Mouse (Mus musculus) olfactory bulb, adult 2 months (tissue): Measurements from ENCODE around the gene Gadd45a. TPM values are rescaled to one million over a fixed set of nuclear protein-coding genes. Genes with fewer than 3 reads are reported as not detected.

Source experiments
- H3K27ac ChIP-seq: fragments of 200-500 bp; 2 replicates; pipeline ENCODE4 v1.5.1; 2012; ENCODE audit warnings: low read depth, low read length; ENCODE audit not compliant: insufficient read depth
- H3K4me1 ChIP-seq: fragments of 200-500 bp; 2 replicates; pipeline ENCODE4 v1.6.1; 2012; ENCODE audit warnings: low read length; ENCODE audit not compliant: control insufficient read depth, insufficient read depth
- H3K4me3 ChIP-seq: fragments of 200-500 bp; 2 replicates; pipeline ENCODE4 v1.5.1; 2012; ENCODE audit warnings: mild to moderate bottlenecking, low read depth, low read length, moderate library complexity; ENCODE audit not compliant: insufficient read depth
- CTCF ChIP-seq: fragments of 200-500 bp; IDR thresholded peaks from 2 replicates; pipeline ENCODE4 v1.5.1; 2012; ENCODE audit warnings: low read depth, mild to moderate bottlenecking, low read length, moderate library complexity; ENCODE audit not compliant: insufficient read depth
- POLR2A ChIP-seq: fragments of 200-500 bp; IDR thresholded peaks from 2 replicates; pipeline ENCODE4 v1.6.1; 2012; ENCODE audit warnings: mild to moderate bottlenecking, low read depth, low read length, moderate library complexity; ENCODE audit not compliant: insufficient read depth
- WGBS: fragments of 180-500 bp; shearing (Covaris S2); methylation state at CpG from one replicate; pipeline ENCODE4 v1.1.7; 2018; 5-methylcytosine and 5-hydroxymethylcytosine counted together
- polyA plus RNA-seq: library from polyadenylated mRNA; stranded (reverse); fragments of >200 nt; gene quantifications from 2 replicates; pipeline ENCODE4 v1.2.4, GENCODE M21; 2012; ENCODE audit warnings: low replicate concordance; ENCODE audit not compliant: missing spikeins, insufficient read depth, insufficient read length

Gene Gadd45a
- polyA plus RNA-seq, 1 experiment: not detected

DNA sequence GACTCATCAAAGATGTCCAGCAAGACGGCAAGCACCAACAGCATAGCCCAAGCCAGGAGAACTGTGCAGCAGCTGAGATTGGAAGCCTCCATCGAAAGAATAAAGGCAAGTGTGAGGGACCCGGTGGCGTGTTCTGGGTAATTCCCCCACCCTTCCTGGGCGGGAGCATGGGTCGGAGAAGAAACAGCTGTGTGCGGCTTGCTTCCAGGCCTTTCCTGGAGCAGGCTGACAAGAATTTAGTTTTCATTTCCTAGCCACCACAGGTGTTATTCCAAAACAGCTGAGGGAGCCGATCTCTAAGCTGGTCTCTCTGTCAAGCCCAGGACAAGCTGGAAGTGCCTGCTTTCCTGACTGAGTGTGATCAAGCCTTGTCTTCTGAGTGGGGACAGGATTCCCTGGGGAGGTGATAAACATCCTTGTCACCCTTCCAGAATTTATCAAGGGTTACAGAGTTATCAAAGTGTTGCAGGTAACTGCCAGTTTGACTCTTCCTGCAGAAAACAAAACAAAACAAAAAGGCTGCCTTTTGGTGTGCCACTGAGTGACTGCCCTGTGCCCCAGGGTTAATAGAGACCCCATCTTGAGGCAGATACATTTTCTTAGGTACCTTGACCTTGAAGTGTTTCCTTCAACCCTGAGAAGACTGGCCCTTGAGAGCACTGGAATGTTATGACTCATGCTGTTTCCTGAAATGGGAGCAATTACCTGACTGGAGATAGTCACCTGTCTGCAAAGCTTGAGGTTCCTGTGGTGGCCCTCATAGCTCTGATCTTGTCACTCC lies 21.3 kb downstream of the Gadd45a start:
- 82% methylated on average over 8 of the region's 8 CpGs for WGBS
- H3K4me1 ChIP-seq: no peaks in the 10 kb centered on the region; the same call in 1 of the 2 replicates
- no peak overlapping the region for H3K4me3 ChIP-seq
- TF ChIP-seq POLR2A: no peak
- TF ChIP-seq CTCF: no peak
- no peak overlapping the region for H3K27ac ChIP-seq

DNA sequence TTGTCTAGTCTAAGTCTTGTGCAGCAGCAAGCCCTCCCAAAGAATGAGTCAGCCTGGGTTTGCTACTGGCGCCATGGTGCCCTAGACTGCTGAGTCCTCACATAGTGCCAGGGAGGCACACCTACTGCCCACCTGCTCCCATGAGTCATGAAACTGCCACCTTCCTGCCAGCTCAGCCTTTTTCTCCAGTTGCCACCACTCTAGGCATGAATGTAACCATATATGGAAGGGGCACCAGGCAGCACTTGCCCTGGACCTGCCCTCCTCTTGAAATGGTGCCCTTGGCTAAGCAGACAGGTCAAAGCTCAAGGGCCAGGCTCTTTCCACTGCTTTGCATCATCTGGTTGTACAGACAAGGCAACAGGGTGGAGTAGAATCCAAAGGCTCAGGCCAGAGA lies 22.6 kb downstream of the Gadd45a start:
- Histone ChIP-seq H3K4me3 (no peak overlapping the region), H3K4me1 (no peaks in the 10 kb centered on the region; the same call in 1 of the 2 replicates), H3K27ac (no peak overlapping the region)
- 90% methylated on average over 1 of the region's 1 CpGs for WGBS
- TF ChIP-seq POLR2A (no peak), CTCF (no peak)

DNA sequence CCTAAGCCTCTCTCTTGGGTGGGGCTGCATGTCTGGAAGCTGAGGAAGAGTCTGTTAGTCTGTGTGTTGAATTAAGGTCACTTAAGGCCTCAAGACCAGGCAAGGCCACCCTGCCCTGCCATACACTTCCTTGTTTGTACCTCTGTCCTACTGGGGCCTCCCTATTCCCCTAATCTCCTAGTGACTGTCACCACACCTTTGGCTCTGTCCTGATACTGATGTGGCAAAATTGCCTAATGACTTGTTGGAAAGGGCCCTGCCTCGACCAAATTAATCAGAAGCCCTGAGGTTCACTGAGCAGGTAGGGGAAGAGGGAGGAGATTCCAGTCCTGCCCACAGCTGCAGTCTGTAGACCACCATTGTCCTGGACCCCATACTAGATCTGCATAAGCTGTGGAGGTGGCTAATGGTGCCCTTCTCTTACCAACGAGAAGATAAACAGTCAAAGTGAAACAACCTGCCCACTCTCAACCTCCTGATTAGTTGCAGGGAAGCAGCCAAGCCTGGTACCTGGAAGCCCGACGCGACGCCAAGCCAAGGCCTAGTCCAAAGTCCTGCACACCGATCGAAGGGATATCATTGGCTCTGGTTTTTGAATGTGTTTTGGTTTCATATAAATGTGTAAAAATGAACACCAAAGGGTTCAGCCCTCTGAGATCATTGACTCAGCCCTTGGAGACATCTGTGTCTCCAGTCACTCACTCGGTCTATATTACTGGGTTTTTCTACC lies 23.1 kb downstream of the Gadd45a start:
- Histone ChIP-seq H3K4me3 (no peak overlapping the region), H3K4me1 (no peaks in the 10 kb centered on the region; the same call in 1 of the 2 replicates), H3K27ac (no peak overlapping the region)
- WGBS: 92% methylated on average over 9 of the region's 9 CpGs
- TF ChIP-seq CTCF (no peak), POLR2A (no peak)

DNA sequence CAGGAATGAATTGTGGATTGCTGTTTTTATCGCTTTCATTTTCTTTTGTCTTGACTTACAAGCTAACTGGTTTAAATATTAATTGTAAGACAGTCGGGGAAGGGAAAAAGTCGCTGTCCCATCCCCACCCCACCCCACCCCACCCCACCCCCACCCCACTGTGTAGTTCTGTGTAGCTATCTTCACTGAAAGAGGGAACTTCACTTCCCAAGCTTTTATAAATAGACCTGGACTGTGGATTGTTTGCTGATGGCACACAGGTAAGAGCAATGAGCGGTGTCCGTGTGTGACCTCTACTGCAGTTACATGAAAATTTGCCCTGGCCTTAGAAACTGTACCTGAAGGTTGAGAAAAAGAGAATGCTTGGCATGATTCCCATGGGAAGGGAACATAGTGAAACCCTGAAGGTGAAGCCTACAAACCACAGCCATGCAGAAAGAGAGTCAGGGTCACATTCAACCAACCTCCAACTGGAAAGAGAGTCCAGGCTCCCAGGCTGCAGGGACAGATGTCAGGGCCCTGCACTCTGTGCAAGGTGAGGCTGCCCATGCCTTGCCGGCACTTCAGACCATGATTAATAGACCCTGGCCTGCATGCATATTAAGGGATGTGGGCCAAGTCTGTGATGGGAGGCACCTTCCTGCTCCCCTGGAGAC lies 23.8 kb downstream of the Gadd45a start:
- Histone ChIP-seq H3K4me3 (no peak overlapping the region), H3K4me1 (no peaks in the 10 kb centered on the region; the same call in 1 of the 2 replicates), H3K27ac (no peak overlapping the region)
- no peak for TF ChIP-seq POLR2A
- no peak for TF ChIP-seq CTCF
- WGBS: 91% methylated on average over 6 of the region's 6 CpGs

DNA sequence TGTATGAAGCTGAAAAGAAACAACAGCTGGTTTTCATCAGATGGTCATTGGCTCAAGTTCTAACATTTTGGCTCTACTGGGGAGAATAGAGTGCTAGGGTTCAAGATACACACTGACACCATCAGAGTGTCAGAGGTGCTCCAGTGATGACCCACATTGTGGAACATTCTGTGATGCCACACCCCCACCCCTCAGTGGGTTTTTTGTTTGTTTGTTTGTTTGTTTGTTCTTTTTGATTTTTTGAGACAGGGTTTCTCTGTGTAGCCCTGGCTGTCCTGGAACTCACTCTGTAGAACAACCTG lies 26.1 kb downstream of the Gadd45a start:
- TF ChIP-seq CTCF: no peak
- no peak for TF ChIP-seq POLR2A
- Histone ChIP-seq H3K4me3 (no peak overlapping the region), H3K27ac (no peak overlapping the region), H3K4me1 (no peaks in the 10 kb centered on the region; the same call in 1 of the 2 replicates)

DNA sequence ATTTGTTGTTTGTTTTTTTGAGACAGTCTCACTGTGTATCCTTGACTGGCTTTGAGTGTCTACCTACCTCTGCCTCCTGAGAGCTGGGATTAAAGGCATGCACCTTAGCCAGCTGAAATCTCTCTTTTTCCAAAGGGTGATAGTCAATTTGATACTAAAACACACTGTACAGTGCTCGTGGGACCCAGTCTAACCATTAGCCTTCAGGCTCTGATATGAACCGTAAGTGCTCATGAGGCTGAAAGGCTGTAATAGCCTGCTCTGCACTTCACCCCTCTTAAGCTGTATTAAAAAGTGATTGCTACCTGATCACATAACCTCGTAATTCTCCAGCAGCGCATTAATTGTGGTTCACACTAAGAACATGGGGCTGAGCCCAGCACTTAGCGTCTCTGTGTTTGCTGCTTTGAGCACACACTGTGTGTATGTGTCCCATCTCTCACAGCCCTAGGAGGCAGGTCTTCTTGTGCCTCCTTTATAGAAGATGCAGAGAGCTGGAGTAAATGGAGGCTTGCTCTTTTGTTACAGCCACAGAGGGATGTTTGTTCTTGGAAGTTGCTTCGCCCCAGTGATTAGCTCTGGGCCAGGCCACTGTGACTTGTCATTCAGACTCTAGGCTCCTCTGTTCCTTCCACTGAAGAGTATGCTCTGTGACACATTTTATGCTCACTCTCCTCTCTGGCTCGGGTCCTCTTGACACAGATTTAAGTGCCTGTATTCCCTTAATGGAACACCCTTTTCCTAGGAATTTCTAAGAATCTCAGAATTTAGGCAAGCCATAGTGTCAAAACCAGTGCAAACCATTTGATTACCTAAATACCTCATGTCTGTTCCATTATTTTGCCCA lies 26.7 kb downstream of the Gadd45a start:
- Histone ChIP-seq H3K4me3 (no peak overlapping the region), H3K27ac (no peak overlapping the region), H3K4me1 (no peaks in the 10 kb centered on the region; the same call in 1 of the 2 replicates)
- WGBS: 63% methylated on average over 7 of the region's 7 CpGs
- no peak for TF ChIP-seq CTCF
- TF ChIP-seq POLR2A: no peak

DNA sequence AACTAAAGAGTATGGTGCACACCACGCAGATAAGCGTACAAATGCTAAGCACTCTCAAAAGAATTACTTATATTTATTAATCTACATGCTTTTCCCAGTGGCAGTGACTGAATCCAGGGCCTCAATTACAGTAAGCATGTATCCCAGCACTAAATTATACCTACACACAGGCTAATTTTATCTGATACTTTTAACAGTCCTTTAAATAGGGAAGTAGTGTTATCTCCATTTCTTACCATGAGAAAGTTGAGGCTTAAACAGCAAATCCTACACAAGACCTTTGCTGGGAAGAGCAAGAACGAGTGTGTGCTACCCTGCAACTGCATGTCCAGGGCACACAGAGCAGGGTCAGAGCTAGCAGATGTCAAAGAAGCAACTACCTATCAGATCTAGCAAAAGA lies 27.4 kb downstream of the Gadd45a start:
- Histone ChIP-seq H3K4me3 (no peak overlapping the region), H3K4me1 (no peaks in the 10 kb centered on the region; the same call in 1 of the 2 replicates), H3K27ac (no peak overlapping the region)
- WGBS: 93% methylated on average over 3 of the region's 3 CpGs
- no peak for TF ChIP-seq POLR2A
- no peak for TF ChIP-seq CTCF

DNA sequence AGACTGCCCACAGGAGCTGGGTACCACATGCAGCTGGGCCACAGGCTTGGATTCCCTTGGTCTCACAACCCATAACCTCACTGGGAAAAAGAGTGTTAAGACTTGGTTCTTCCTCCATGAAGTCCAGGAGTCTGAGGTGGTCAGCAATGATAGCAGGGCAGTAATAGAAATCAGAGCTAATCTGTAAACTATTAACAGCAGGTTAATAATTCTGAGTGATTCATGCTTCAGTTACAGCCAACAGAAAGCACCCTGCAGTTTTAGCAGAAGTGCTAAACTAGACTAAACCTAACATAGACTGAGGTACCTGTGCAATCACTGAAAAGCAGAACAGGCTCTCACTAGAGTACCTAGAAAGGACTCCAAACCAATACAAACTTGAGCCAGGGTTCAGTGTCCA lies 37.5 kb downstream of the Gadd45a start:
- TF ChIP-seq POLR2A: no peak
- TF ChIP-seq CTCF: no peak
- no peaks in the 10 kb centered on the region for H3K4me1 ChIP-seq
- H3K4me3 ChIP-seq: no peak overlapping the region
- no peak overlapping the region for H3K27ac ChIP-seq
